Mouse (Mus musculus) heart, adult 2 months (tissue): Measurements from ENCODE around the gene Tmem151b.

Source experiments
- CTCF ChIP-seq: fragments of 200-600 bp; IDR thresholded peaks from 2 replicates; pipeline ENCODE4 v1.8.1; 2022; ENCODE audit warnings: antibody characterized with exemption, mild to moderate bottlenecking, moderate library complexity
- EP300 ChIP-seq: fragments of 200-500 bp; IDR thresholded peaks from 2 replicates; pipeline ENCODE4 v1.6.1; 2011; ENCODE audit warnings: low read depth, low read length, control low read depth; ENCODE audit not compliant: insufficient read depth
- POLR2A ChIP-seq: fragments of 200-500 bp; IDR thresholded peaks from 2 replicates; pipeline ENCODE4 v1.6.1; 2011; ENCODE audit warnings: mild to moderate bottlenecking, low read depth, low read length, control low read depth; ENCODE audit not compliant: insufficient read depth

DNA sequence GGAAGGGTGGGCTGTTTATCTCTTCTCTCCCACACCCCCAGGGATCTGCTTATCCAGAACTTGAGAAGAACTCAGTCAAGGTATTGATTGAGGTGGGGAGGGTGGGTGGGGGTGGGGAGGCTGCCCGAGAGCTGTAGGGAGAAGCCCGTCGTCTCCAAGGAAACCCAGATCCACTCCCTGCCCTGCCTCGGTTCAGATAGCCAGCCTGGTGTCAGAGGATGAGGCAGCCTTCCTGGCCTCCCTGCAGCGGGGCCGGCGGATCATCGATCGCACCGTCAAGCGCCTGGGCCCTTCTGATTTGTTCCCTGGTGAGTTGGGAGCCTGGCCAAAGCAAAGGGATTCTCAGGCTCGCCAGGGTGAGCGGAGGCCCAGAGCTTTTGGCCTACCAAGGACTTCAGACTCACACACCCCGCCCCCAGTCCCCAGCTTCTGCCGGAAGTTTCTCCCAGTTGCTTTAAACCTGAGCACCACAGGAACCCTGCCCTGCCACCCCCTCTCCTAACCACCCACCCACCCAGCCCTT, 34.2 kb downstream of the Tmem151b start:
- no peak for TF ChIP-seq POLR2A
- no peak for TF ChIP-seq CTCF
- no peak for TF ChIP-seq EP300
